Mouse (Mus musculus): ENCODE measurements at regions not wholly inside any gene's neighbourhood (a gene's known extent, or its start where the extent isn't known, plus 50 kb on each side); places are given as distances from the start of the nearest gene placed in this dataset.

DNA sequence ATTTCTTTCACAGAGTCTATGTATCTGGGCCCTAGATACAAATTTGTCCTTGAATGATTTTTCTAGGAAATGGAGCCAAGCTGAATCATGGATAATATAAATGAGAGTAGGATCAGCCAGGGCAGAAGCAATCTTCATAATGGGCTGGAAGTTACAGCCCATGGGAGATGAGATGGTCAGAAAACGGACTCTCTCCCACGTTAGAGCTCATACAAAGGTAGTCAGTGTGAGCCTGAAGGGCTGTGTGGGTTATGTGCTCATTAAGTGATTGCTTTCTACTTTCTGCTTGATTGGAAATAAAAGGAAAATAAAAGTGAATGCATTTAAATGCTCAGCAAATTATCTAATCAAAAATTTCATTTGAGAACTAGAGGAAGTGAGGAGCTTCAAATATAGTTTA lies 2017.1 kb upstream of the Pcdh20 start:
- DNase-seq (ENCODE audit: low spot score in 2 of 2), result no peak

DNA sequence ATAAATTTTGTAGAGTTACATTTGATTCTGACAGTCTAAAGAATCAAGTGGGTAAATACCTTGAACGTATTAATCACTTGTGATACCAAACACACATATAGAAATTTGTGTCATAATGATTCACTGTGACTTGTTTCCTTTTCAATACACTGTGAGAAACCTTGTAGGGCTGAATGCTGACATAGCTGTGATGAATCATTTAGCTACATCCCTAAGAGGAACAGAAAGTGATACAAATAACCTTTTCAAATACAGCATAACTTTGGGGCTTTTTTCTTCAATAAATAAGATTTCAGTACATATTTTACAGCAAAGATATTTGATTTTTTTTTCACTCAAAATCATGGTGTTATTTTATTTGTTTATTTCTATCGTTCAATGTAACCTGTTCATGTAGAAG lies 1976.8 kb upstream of the Pcdh20 start:
- DNase-seq (ENCODE audit: low spot score in 2 of 2), result no peak

DNA sequence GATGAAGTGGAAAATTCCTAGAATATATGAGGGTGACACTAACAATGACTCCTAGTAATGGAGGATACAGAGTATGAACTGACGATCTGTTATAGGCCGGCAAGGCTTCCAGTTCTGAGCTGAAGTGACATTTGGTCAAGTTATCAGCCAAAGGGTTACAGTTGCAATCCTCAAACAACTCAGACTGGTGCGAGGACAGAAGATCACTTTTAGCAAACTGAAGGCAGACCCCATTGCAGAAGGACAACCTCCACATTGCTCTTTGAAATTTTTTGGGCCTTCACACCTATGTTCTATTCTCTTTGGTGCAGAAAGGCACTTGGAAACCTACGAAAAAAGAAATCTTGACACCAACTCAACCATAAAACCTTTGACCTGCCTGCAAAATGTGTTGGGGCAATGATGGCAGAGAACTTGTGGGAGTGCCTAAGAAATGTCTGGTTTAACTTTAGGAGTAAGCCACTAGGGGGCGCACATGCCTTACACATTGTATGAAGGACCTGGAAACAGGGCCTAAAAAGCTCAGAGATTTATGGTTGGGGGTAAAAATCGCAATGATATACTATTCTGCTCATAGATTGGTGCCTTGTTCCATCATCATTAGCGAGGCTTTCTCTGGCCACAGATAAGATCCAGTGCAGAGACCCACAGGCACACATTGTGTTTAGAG lies 1961.8 kb upstream of the Pcdh20 start:
- DNase-seq (ENCODE audit: low spot score in 2 of 2), result peak; percentile 7 to 32

DNA sequence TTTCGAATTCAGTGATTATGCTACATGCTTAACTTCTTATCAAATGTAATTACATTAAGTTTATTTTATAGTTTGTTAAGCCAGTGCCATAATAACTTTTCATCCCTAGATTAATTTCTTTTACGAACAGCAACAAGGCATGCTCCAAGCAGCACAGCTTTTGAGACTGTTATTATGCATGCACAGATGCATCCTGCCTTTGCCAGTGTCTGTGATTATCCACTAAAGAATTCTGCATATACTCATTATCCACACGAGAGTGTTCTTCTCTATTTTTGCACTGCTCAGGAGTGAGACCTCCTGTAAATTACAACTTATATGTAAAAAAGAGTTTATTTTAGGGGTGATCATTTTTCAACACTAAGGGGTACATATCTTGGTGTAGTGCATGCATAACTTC lies 1941.5 kb upstream of the Pcdh20 start:
- no peak for DNase-seq (ENCODE audit: low spot score in 2 of 2)

DNA sequence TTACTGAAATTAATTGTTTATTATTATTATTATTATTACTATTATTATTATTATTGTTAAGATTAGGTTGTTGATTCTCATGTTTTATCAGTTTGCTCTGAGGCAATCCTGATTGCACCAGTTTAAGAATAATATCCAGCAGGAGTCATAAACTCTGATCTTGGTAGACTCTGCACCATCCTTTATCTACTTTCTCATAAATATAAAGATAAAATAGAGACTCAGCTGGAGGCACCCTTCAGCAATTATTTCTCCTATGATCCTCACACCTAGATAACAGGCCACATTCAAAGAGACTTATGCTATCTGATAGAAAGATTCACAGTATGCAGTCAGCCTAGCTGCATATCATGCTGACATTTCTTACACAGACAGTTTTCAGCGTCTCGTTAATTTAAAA lies 1935.2 kb upstream of the Pcdh20 start:
- DNase-seq (ENCODE audit: low spot score in 2 of 2), result no peak

DNA sequence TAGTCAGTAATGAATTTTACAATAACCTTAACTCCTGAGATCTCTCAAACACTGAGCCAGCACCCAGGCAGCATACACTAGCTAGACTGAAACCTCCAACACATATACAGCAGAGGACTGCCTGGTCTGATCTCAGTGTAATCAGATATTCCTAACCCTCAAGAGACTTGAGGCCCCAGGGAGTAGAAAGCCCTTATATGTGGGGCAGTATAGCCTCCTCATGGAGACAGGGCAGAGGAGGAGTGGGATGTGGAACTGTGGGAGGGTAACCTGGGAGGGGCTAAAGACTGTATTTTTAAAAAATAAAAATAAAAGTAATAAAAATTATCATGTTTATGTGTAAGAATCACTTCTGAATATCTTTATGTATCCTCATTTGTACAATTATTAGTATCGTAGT lies 1934.3 kb upstream of the Pcdh20 start:
- DNase-seq (ENCODE audit: low spot score in 2 of 2), result no peak

GRCm38 (mm10) chr14:90367256-90367936 lies 1896.2 kb upstream of the Pcdh20 start:
- DNase-seq (ENCODE audit: low spot score in 2 of 2), result no peak

DNA sequence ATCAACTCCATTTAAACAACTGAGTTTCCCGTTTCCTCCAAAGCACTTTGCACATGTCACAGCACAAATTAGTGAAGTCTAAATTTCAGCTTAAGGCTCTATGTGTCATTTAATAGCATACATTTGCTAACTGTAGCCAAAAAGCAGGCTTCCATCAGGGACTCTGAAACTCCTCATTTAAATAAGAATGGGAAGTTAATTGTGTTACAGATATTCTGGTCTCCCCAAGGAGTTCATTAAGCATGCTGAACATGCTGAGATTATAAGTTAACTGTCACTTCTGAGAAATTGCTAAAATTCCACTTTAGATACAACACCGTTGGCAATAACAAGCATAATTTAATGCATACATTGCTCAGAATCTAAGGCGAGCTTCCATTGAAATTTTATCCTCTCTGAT lies 1863.3 kb upstream of the Pcdh20 start:
- DNase-seq (ENCODE audit: low spot score in 2 of 2), result no peak

GRCm38 (mm10) chr14:90295456-90295855 lies 1824.3 kb upstream of the Pcdh20 start:
- peak in 1 of 2 experiments; percentile 10 for DNase-seq (ENCODE audit: low spot score in 2 of 2)

GRCm38 (mm10) chr14:90246042-90246441 lies 1774.8 kb upstream of the Pcdh20 start:
- no peak for DNase-seq (ENCODE audit: low spot score in 2 of 2)

DNA sequence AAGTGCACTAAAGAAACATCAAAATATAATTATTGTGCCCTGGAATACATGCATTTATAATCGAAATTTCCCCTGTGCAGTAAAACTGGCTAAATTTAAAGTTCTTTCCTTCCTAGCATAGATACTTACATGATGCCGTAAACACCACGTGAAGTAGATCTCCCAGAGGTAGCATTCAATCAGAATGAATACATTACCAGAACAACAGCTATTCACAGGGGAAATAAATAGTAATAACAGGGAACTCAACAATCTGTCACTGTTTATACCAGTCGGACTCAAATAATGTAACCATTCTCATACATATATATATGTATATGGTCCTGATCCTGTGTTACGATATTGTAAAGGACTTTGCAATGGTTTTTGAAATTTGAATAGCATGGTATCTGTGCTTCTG lies 1761.5 kb upstream of the Pcdh20 start:
- DNase-seq (ENCODE audit: low spot score in 2 of 2), result no peak

DNA sequence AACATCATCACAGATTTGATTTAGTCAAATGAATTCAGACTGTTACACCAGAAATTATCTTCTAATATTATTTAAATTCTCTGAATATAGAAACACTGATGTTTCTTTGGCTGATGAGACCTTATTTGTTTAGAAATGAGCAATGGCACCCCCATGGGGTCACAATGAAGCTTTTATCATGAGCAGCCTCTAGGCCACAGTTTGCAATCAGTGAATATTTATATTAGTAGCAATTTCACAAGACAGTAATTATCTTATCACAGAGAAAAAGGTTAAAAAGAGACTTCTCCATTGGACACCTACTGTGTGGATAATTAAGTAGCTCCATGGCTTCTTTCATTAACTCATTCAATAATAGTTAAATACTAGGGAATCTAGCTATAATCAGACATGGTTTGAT lies 1729.1 kb upstream of the Pcdh20 start:
- no peak for DNase-seq (ENCODE audit: low spot score in 2 of 2)

- no peak for DNase-seq (ENCODE audit: low spot score in 2 of 2)
Observed at GRCm38 (mm10) chr14:90197791-90198190, 1726.6 kb upstream of the Pcdh20 start.

DNA sequence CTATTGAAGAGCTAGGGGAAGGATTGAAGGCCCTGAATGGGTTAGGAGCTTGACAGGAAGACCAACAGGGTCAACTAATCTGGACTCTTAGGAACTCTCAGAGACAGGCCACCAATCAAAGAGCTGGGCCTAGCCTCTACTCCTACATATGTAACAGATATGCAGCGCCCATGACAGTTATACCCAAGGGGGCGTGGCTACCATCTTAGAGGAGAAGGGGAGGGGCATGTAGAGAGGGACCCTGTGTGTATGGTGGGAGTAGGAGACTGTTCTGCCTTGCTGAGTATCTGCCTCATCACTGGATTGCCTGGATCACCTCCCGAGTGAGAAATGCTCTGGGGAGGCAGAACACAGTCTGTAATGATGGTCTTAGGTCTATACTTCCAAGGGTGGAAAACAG lies 1701.5 kb upstream of the Pcdh20 start:
- no peak for DNase-seq (ENCODE audit: low spot score in 2 of 2)
